Mouse (Mus musculus) liver, embryonic 14.5 days (tissue): ENCODE results near the gene Rictor.

Experiments
- CTCF ChIP-seq: IDR thresholded peaks from 2 replicates; pipeline ENCODE4 v1.5.1; 2016; ENCODE audit warnings: antibody characterized with exemption, low read depth, control low read depth
- EP300 ChIP-seq: IDR thresholded peaks from 2 replicates; pipeline ENCODE4 v1.6.1; 2016; ENCODE audit warnings: antibody characterized with exemption, low read depth

- TF ChIP-seq CTCF (no peak), EP300 (no peak)
Measured at GRCm38 (mm10) chr15:6708526-6709441, 605 bp downstream of the Rictor start.
